Mouse (Mus musculus): ENCODE measurements around the gene St6galnac3. TPM values are rescaled to one million over a fixed set of nuclear protein-coding genes. Genes with fewer than 3 reads are reported as not detected.

The St6galnac3 gene
- polyA plus RNA-seq, 1 experiment from 2014 or later, result 34.9 TPM

DNA sequence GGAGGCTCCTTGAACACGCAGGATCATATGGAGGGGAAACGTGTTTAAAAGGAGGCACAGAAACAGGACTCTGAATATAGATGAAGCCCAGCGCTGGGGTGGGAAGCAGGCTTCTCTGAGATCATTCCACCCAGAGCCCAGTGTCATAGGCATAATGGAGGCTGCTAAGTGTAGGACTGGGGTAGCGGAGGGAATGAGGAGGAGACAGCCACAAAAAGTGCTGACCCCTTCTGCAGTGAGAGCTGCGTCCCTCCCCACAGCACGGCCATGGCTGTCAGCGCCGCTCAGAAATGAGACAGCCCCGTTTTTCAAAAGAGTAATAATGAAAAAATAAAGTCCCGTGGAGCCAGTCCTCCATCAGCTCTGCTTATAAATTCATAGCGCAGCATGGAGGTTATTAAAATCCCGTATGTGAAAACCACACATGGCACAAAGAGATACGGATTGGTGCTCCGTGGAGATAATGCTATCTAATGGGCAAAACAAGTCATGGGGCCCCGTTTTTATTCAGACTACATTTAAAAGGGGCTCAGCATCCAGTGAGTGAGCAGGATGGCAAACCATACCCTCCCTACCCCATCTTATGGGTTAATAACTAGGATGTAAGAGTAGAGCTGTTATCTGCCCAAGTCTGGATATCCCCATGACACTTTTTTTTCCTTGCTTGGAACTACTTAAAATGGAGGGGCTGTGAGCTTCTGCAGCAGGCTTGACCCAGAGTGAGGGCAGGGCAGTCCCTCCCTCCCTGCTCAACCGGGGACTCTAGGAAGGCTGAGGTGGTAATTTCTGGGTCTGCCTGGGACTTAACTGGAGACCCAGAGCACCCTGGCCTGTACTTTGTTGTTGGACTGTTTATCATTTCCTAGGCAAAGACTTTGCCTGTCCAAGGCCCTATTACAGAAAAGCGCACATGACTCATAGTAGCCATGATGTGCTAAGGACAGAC lies 288.6 kb downstream of the St6galnac3 start:
- Histone ChIP-seq H3K4me2 (ENCODE audit: low read depth, low read length) (no peak overlapping the region), H3K9me3 (replicated peaks; ENCODE audit: control insufficient read depth, low read length) (no peaks in the 10 kb centered on the region), H3K27me3 (ENCODE audit: control insufficient read depth, insufficient read depth, low read length) (no peaks in the 10 kb centered on the region), H3K4me1 (ENCODE audit: control insufficient read depth, insufficient read depth, low read length) (0 out of 2 replicates have a peak, but pooled peaks cover 7% of the 10 kb centered on the region), H3K27ac (ENCODE audit: low read length) (no peak overlapping the region), H3K9ac (ENCODE audit: low read length) (no peak overlapping the region), H3K4me3 (replicated peaks; ENCODE audit: low read length) (no peak overlapping the region), H3K36me3 (ENCODE audit: control insufficient read depth, insufficient read depth, low read length) (no peaks in the 10 kb centered on the region)
- 83% methylated on average over 17 of the region's 17 CpGs for WGBS
- no peak; the same call in 1 of the 2 replicates for ATAC-seq (ENCODE audit: insufficient read depth, low FRiP score)

DNA sequence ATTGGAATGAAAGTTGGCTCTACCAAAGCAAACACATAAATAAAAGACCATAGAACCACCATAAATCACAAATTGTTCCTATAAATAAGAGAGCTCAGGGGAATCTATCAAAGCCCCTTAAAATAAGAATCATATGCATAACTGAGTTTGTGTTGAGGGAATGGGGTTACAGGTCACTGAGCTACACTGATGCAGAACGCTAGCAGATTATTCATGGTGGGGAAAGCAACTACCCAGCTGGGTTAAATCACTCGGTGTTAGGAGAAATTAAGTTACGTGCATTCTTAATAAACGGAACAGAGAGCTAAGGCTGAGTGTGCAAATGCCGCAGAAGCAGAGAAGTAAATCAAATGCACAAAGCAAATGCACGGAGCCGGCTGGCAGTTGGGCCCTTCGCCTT lies 292.0 kb downstream of the St6galnac3 start:
- WGBS, result 45% methylated on average over 8 of the region's 8 CpGs
- Histone ChIP-seq H3K9ac (ENCODE audit: low read length) (no peak overlapping the region), H3K27me3 (ENCODE audit: control insufficient read depth, insufficient read depth, low read length) (no peaks in the 10 kb centered on the region), H3K9me3 (replicated peaks; ENCODE audit: control insufficient read depth, low read length) (no peaks in the 10 kb centered on the region), H3K4me2 (ENCODE audit: low read depth, low read length) (no peak overlapping the region), H3K27ac (ENCODE audit: low read length) (no peak overlapping the region), H3K36me3 (ENCODE audit: control insufficient read depth, insufficient read depth, low read length) (no peaks in the 10 kb centered on the region), H3K4me3 (replicated peaks; ENCODE audit: low read length) (no peak overlapping the region), H3K4me1 (ENCODE audit: control insufficient read depth, insufficient read depth, low read length) (0 out of 2 replicates have a peak, but pooled peaks cover 7% of the 10 kb centered on the region)
- no peak; the same call in 1 of the 2 replicates for ATAC-seq (ENCODE audit: insufficient read depth, low FRiP score)

DNA sequence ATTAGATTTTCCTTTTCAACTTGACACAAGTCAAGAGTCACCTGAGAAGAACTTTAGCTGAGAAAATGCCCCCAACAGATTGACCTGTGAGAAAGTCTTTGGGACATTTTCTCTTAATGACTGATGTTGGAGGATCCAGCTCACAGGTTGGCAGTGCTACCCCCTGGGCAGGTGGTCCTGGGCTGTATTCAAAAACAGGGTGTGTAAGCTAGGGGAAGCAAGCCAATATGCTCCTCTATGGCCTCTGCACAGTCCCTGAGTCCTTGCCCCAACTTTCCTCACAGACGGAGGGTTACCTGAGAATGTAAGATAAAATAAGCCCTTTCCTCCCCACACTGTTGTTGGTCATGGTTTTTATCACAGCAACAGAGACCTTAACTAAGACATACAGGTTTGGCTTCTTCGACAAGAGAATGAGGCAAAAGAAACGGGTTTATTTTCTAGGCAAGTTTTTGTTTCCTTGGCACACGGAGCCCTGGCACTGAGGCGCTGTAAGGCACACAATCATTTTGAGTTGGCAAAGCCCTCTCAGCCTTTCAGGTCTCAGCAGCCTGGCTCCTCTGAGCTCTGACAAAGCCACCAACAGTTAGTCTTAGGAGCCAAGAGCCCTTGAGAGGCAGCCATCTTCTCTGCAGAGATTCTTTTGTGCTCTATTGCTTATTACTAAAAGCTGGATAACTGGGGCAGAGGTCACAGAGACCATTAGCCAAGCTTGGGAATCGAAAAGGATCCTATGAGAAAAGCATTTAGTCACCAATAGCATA lies 292.7 kb downstream of the St6galnac3 start:
- 0 out of 2 replicates have a peak, but pooled peaks cover 7% of the 10 kb centered on the region for H3K4me1 ChIP-seq (ENCODE audit: control insufficient read depth, insufficient read depth, low read length)
- no peaks in the 10 kb centered on the region for H3K27me3 ChIP-seq (ENCODE audit: control insufficient read depth, insufficient read depth, low read length)
- ATAC-seq (ENCODE audit: insufficient read depth, low FRiP score), result no peak
- no peak overlapping the region for H3K27ac ChIP-seq (ENCODE audit: low read length)
- 81% methylated on average over 6 of the region's 6 CpGs for WGBS
- H3K36me3 ChIP-seq (ENCODE audit: control insufficient read depth, insufficient read depth, low read length), result no peaks in the 10 kb centered on the region
- H3K9me3 ChIP-seq (replicated peaks; ENCODE audit: control insufficient read depth, low read length), result no peaks in the 10 kb centered on the region
- no peak overlapping the region for H3K4me2 ChIP-seq (ENCODE audit: low read depth, low read length)
- no peak overlapping the region for H3K9ac ChIP-seq (ENCODE audit: low read length)
- H3K4me3 ChIP-seq (replicated peaks; ENCODE audit: low read length), result no peak overlapping the region

DNA sequence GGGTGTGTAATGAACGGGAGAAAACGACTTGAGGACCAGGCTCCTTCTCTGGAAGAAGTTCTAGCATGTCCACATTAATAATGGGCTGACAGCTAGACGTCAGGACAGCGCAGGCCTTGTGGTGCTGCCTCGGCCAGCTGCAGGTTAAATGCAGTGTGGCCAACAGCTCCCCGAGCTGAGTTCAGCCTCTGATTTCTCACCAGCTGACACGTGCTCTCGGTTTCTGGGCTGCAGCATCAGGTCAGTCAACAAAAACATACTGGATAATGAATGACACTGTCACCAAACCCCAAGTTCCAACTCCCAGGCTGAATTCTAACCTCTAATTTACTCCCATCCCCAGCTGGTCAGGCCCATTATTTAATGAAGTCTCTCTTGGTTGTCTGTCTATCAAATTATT lies 295.1 kb downstream of the St6galnac3 start:
- WGBS, result 50% methylated on average over 8 of the region's 8 CpGs
- Histone ChIP-seq H3K9ac (ENCODE audit: low read length) (no peak overlapping the region), H3K27me3 (ENCODE audit: control insufficient read depth, insufficient read depth, low read length) (no peaks in the 10 kb centered on the region), H3K9me3 (replicated peaks; ENCODE audit: control insufficient read depth, low read length) (no peaks in the 10 kb centered on the region), H3K4me3 (replicated peaks; ENCODE audit: low read length) (no peak overlapping the region), H3K36me3 (ENCODE audit: control insufficient read depth, insufficient read depth, low read length) (no peaks in the 10 kb centered on the region), H3K4me2 (ENCODE audit: low read depth, low read length) (no peak overlapping the region), H3K4me1 (ENCODE audit: control insufficient read depth, insufficient read depth, low read length) (0 out of 2 replicates have a peak, but pooled peaks cover 7% of the 10 kb centered on the region), H3K27ac (ENCODE audit: low read length) (no peak overlapping the region)
- no peak for ATAC-seq (ENCODE audit: insufficient read depth, low FRiP score)

DNA sequence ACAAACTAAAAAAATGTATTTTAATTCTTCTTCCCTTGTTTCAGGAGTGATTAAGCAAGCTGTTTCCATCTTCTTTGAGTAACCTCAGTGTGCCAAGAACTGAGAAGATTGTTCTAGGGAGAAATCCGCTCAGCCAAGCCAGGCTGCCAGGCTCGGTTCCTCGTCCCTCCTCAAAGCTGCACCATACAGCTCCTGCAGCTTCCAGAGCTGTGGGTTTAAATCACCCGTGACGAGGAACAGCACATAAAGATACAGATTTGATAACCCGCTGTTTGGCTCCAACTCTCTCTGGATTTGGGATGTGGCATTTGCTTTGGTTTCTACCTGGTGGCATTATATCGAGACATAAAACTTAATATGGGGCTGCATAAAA lies 303.1 kb downstream of the St6galnac3 start:
- Histone ChIP-seq H3K4me2 (ENCODE audit: low read depth, low read length) (no peak overlapping the region), H3K9ac (ENCODE audit: low read length) (no peak overlapping the region), H3K4me1 (ENCODE audit: control insufficient read depth, insufficient read depth, low read length) (no peaks in the 10 kb centered on the region), H3K27ac (ENCODE audit: low read length) (no peak overlapping the region), H3K9me3 (replicated peaks; ENCODE audit: control insufficient read depth, low read length) (no peaks in the 10 kb centered on the region), H3K4me3 (replicated peaks; ENCODE audit: low read length) (no peak overlapping the region), H3K36me3 (ENCODE audit: control insufficient read depth, insufficient read depth, low read length) (no peaks in the 10 kb centered on the region), H3K27me3 (ENCODE audit: control insufficient read depth, insufficient read depth, low read length) (no peaks in the 10 kb centered on the region)
- 72% methylated on average over 7 of the region's 7 CpGs for WGBS
- no peak for ATAC-seq (ENCODE audit: insufficient read depth, low FRiP score)

DNA sequence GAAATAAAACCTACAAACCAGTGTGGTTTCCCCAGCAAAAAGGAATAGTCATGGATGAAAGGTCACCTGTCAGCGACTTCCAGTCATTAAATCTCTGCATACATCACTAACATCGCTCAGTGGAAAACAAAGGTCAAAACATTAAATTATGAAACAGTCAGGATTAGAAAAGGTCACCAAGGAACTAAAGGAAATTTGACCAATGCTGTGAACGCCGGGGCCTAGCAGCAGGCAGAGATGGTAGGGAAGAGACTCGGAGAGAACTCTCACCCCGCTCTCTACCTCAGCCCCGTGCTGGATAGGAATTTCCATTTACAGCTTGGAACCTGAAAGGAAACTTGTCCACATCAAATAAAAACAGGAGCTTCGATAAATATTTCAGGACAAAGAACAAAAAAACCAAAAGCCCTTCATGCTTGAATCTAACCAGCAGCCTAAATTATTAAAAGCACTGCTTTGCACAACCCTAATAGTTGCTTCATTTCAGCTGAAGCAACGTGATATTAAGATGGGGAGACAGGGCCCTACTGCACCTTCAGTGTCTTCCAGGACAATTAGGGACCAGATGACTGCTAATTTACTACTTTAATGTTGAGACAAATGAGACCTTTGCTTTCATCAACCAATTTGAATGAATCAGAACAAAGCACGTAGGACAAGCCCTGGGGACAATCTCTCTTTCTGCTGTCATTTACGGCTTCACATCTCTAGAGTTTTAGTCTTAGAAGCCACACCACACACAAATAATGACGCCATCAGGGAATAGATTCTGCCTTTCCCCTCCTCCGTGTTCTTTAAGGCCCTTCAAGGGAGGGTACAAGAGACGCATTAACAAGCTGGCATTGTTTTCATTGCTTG lies 303.7 kb downstream of the St6galnac3 start:
- Histone ChIP-seq H3K27ac (ENCODE audit: low read length) (no peak overlapping the region), H3K9ac (ENCODE audit: low read length) (no peak overlapping the region), H3K36me3 (ENCODE audit: control insufficient read depth, insufficient read depth, low read length) (no peaks in the 10 kb centered on the region), H3K4me1 (ENCODE audit: control insufficient read depth, insufficient read depth, low read length) (no peaks in the 10 kb centered on the region), H3K4me2 (ENCODE audit: low read depth, low read length) (no peak overlapping the region), H3K27me3 (ENCODE audit: control insufficient read depth, insufficient read depth, low read length) (no peaks in the 10 kb centered on the region), H3K4me3 (replicated peaks; ENCODE audit: low read length) (no peak overlapping the region), H3K9me3 (replicated peaks; ENCODE audit: control insufficient read depth, low read length) (no peaks in the 10 kb centered on the region)
- ATAC-seq (ENCODE audit: insufficient read depth, low FRiP score), result no peak
- WGBS, result 77% methylated on average over 14 of the region's 14 CpGs

DNA sequence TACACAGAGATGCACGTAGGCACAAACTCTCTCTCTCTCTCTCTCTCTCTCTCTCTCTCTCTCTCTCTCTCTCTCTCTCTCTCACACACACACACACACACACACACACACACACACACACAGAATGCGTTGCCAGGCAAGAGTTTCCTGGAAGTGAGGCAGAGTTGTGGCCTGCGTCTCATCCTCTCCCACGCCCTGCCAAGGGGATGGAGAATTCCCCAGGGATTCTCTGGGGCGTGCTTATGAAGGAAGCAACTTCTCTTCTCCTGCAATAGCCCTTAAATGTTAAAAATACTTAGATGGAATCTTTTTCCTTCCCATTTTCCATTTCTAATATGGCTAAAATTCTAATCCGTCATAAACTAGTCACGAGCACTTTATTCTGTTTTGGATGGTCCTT lies 305.6 kb downstream of the St6galnac3 start:
- no peaks in the 10 kb centered on the region for H3K27me3 ChIP-seq (ENCODE audit: control insufficient read depth, insufficient read depth, low read length)
- no peaks in the 10 kb centered on the region for H3K4me1 ChIP-seq (ENCODE audit: control insufficient read depth, insufficient read depth, low read length)
- ATAC-seq (ENCODE audit: insufficient read depth, low FRiP score), result no peak
- H3K9me3 ChIP-seq (replicated peaks; ENCODE audit: control insufficient read depth, low read length), result no peaks in the 10 kb centered on the region
- no peaks in the 10 kb centered on the region for H3K36me3 ChIP-seq (ENCODE audit: control insufficient read depth, insufficient read depth, low read length)
- no peak overlapping the region for H3K4me2 ChIP-seq (ENCODE audit: low read depth, low read length)
- H3K9ac ChIP-seq (ENCODE audit: low read length), result no peak overlapping the region
- no peak overlapping the region for H3K27ac ChIP-seq (ENCODE audit: low read length)
- 79% methylated on average over 7 of the region's 7 CpGs for WGBS
- H3K4me3 ChIP-seq (replicated peaks; ENCODE audit: low read length), result no peak overlapping the region

DNA sequence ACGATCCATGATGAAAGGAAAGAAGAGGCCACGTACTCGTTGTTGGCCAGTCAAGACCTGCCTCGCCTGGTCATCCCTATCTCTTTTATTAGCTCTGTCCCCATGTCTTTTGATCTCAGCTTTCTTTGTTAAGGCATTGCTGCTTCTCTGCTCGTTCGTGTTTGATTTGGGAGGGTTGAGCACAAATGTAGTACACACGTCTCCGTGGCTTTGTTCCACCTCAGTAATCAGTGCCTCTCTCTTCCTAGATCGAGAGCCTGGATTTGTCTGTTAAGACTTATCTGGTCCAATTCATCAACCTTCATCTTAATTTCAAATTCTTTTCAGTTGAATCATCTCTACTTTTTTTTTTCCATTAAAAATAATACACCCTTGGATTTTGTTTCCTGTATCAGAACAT lies 308.0 kb downstream of the St6galnac3 start:
- 63% methylated on average over 9 of the region's 9 CpGs for WGBS
- Histone ChIP-seq H3K4me3 (replicated peaks; ENCODE audit: low read length) (no peak overlapping the region), H3K36me3 (ENCODE audit: control insufficient read depth, insufficient read depth, low read length) (no peaks in the 10 kb centered on the region), H3K9me3 (replicated peaks; ENCODE audit: control insufficient read depth, low read length) (no peaks in the 10 kb centered on the region), H3K9ac (ENCODE audit: low read length) (no peak overlapping the region), H3K4me2 (ENCODE audit: low read depth, low read length) (no peak overlapping the region), H3K4me1 (ENCODE audit: control insufficient read depth, insufficient read depth, low read length) (no peaks in the 10 kb centered on the region), H3K27ac (ENCODE audit: low read length) (no peak overlapping the region), H3K27me3 (ENCODE audit: control insufficient read depth, insufficient read depth, low read length) (no peaks in the 10 kb centered on the region)
- ATAC-seq (ENCODE audit: insufficient read depth, low FRiP score), result no peak
